Mouse (Mus musculus): Measurements from ENCODE around the gene Nav2. TPM values are rescaled to one million over a fixed set of nuclear protein-coding genes. Genes with fewer than 3 reads are reported as not detected.

Nav2 gene
- polyA plus RNA-seq, 1 experiment: 51.7 TPM

DNA sequence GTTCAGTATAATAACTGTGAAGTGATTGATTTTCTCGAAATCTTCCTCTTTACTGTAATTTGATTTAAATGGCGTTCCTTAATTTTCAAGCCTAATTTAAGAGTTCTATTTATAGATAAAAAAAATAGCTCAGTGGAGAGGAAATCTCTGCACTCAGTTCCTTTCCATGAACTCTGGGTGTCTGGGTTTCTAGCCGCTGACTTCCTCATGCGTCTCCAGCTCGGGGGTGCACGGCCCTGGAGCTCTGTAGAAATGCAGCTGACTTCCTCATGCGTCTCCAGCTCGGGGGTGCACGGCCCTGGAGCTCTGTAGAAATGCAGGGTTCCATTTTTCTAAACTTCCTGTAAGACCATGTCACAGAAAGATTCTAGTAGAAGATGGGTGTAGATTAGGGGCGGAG is 90.1 kb downstream of the Nav2 start:
- H3K27ac ChIP-seq (ENCODE audit: insufficient read depth, low read length): no peak overlapping the region
- H3K4me1 ChIP-seq (ENCODE audit: control insufficient read depth, insufficient read depth, low read length): peaks cover 3% of the 10 kb centered on the region
- H3K4me3 ChIP-seq (ENCODE audit: low read depth, low read length): no peak overlapping the region
- no peak overlapping the region for H3K9ac ChIP-seq (ENCODE audit: low read depth, poor library complexity, severe bottlenecking)
- TF ChIP-seq EP300 (IDR thresholded peaks at IDR 0.05; ENCODE audit: insufficient read depth, low read depth, low read length): no peak
- TF ChIP-seq POLR2A (IDR thresholded peaks at IDR 0.05; ENCODE audit: insufficient read depth, low read length): no peak
- TF ChIP-seq CTCF (IDR thresholded peaks at IDR 0.05; ENCODE audit: low read depth, low read length): no peak
- no peaks in the 10 kb centered on the region for H3K9me3 ChIP-seq (replicated peaks; ENCODE audit: control insufficient read depth, insufficient read depth, low read length, poor library complexity, severe bottlenecking)
- no peaks in the 10 kb centered on the region for H3K27me3 ChIP-seq (ENCODE audit: control insufficient read depth, insufficient read depth, low read length, poor library complexity, severe bottlenecking)
- H3K36me3 ChIP-seq (ENCODE audit: control insufficient read depth, insufficient read depth, low read length, poor library complexity, severe bottlenecking): no peaks in the 10 kb centered on the region

DNA sequence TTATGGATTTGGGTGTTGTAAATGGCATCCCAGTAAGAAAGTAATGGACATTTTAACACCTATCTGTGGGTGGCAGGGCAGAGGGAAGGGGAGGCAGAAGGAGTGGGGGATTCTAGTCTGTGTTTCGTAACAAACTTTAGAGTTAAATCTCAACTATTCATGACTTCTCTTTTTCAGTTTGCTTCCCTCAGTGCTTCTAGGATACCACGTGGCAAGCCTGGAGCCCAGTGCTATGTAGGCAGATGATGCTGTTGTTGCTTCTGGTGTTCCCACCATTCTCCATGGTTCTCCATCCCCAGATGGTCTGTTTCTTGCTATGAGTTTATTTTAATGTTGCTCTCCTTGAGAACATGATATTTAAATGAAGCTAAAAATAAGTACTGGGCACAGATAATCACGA is 92.3 kb downstream of the Nav2 start:
- Histone ChIP-seq H3K4me1 (ENCODE audit: control insufficient read depth, insufficient read depth, low read length) (no peaks in the 10 kb centered on the region), H3K4me3 (ENCODE audit: low read depth, low read length) (no peak overlapping the region), H3K9ac (ENCODE audit: low read depth, poor library complexity, severe bottlenecking) (no peak overlapping the region), H3K27ac (ENCODE audit: insufficient read depth, low read length) (no peak overlapping the region), H3K36me3 (ENCODE audit: control insufficient read depth, insufficient read depth, low read length, poor library complexity, severe bottlenecking) (no peaks in the 10 kb centered on the region), H3K9me3 (replicated peaks; ENCODE audit: control insufficient read depth, insufficient read depth, low read length, poor library complexity, severe bottlenecking) (no peaks in the 10 kb centered on the region), H3K27me3 (ENCODE audit: control insufficient read depth, insufficient read depth, low read length, poor library complexity, severe bottlenecking) (no peaks in the 10 kb centered on the region)
- TF ChIP-seq CTCF (IDR thresholded peaks at IDR 0.05; ENCODE audit: low read depth, low read length): no peak

DNA sequence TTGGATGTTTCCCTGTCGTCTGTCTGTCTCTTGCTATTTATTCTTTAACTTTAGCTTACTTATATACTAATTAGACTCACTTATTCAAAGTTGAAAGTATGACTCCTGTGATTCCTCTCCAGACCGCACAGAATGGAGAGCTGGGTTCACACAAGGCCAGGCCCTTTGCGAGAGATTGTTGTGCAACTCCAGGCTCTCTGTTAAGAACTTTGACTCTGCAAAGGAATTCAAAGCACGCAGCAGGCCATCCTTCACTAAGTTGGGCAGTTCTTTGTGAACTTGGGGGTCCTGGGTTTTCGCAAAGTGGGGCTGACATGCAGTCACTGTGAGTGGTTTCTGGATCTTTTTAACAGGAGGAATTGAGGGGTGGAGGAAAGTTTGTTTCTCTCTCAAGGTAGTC is 95.9 kb downstream of the Nav2 start:
- H3K4me1 ChIP-seq (ENCODE audit: control insufficient read depth, insufficient read depth, low read length): no peaks in the 10 kb centered on the region
- no peak overlapping the region for H3K27ac ChIP-seq (ENCODE audit: insufficient read depth, low read length)
- no peaks in the 10 kb centered on the region for H3K36me3 ChIP-seq (ENCODE audit: control insufficient read depth, insufficient read depth, low read length, poor library complexity, severe bottlenecking)
- no peak overlapping the region for H3K9ac ChIP-seq (ENCODE audit: low read depth, poor library complexity, severe bottlenecking)
- no peaks in the 10 kb centered on the region for H3K27me3 ChIP-seq (ENCODE audit: control insufficient read depth, insufficient read depth, low read length, poor library complexity, severe bottlenecking)
- TF ChIP-seq POLR2A (IDR thresholded peaks at IDR 0.05; ENCODE audit: insufficient read depth, low read length): no peak
- TF ChIP-seq EP300 (IDR thresholded peaks at IDR 0.05; ENCODE audit: insufficient read depth, low read depth, low read length): no peak
- TF ChIP-seq CTCF (IDR thresholded peaks at IDR 0.05; ENCODE audit: low read depth, low read length): no peak
- H3K4me3 ChIP-seq (ENCODE audit: low read depth, low read length): no peak overlapping the region
- H3K9me3 ChIP-seq (replicated peaks; ENCODE audit: control insufficient read depth, insufficient read depth, low read length, poor library complexity, severe bottlenecking): no peaks in the 10 kb centered on the region

DNA sequence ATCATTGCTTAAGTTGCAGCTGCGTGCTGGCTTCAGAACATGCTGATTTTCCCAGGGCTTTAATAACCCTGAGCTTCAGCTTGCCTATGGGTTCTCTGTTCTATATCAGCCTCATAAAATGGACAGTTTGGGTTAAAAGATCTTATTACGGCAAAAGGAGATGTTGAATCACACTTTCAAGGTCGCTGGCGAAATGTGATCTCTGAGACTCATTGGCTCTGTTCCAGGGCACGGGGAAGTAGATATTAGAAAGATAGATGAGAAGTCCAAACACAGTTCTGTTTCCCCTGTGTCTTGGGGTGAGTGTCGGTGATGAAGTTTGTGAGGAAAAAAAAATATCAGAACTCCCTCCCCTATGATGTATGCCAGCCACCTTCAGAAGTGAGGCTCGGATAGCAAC is 98.4 kb downstream of the Nav2 start:
- H3K4me1 ChIP-seq (ENCODE audit: control insufficient read depth, insufficient read depth, low read length): no peaks in the 10 kb centered on the region
- H3K27me3 ChIP-seq (ENCODE audit: control insufficient read depth, insufficient read depth, low read length, poor library complexity, severe bottlenecking): no peaks in the 10 kb centered on the region
- no peak for TF ChIP-seq POLR2A (IDR thresholded peaks at IDR 0.05; ENCODE audit: insufficient read depth, low read length)
- no peak for TF ChIP-seq EP300 (IDR thresholded peaks at IDR 0.05; ENCODE audit: insufficient read depth, low read depth, low read length)
- TF ChIP-seq CTCF (IDR thresholded peaks at IDR 0.05; ENCODE audit: low read depth, low read length): no peak
- no peak overlapping the region for H3K27ac ChIP-seq (ENCODE audit: insufficient read depth, low read length)
- H3K9me3 ChIP-seq (replicated peaks; ENCODE audit: control insufficient read depth, insufficient read depth, low read length, poor library complexity, severe bottlenecking): no peaks in the 10 kb centered on the region
- no peaks in the 10 kb centered on the region for H3K36me3 ChIP-seq (ENCODE audit: control insufficient read depth, insufficient read depth, low read length, poor library complexity, severe bottlenecking)
- H3K4me3 ChIP-seq (ENCODE audit: low read depth, low read length): no peak overlapping the region
- H3K9ac ChIP-seq (ENCODE audit: low read depth, poor library complexity, severe bottlenecking): no peak overlapping the region

DNA sequence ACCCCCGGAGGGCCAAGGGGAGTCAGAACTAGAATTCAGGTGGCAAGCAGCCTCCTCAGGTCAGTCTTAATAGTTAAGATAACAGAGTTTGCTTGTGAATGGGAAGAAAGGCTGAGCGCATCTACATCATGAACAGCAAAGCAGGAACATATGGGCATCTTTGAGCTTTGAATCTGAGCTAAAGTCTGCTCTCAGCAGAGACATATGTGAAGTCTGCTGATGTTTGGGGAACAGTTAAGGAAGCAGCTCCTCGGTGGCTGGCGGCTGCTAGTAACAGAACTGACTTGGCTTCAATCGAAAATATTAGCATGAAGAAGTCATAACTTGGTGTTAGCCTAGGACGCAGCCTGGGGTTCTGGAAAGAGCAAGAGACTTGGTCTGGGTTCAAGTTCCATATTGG is 102.2 kb downstream of the Nav2 start:
- Histone ChIP-seq H3K9me3 (replicated peaks; ENCODE audit: control insufficient read depth, insufficient read depth, low read length, poor library complexity, severe bottlenecking) (no peaks in the 10 kb centered on the region), H3K4me1 (ENCODE audit: control insufficient read depth, insufficient read depth, low read length) (no peaks in the 10 kb centered on the region), H3K36me3 (ENCODE audit: control insufficient read depth, insufficient read depth, low read length, poor library complexity, severe bottlenecking) (no peaks in the 10 kb centered on the region), H3K4me3 (ENCODE audit: low read depth, low read length) (no peak overlapping the region), H3K9ac (ENCODE audit: low read depth, poor library complexity, severe bottlenecking) (no peak overlapping the region), H3K27ac (ENCODE audit: insufficient read depth, low read length) (no peak overlapping the region), H3K27me3 (ENCODE audit: control insufficient read depth, insufficient read depth, low read length, poor library complexity, severe bottlenecking) (no peaks in the 10 kb centered on the region)
- TF ChIP-seq POLR2A (IDR thresholded peaks at IDR 0.05; ENCODE audit: insufficient read depth, low read length) (no peak), CTCF (IDR thresholded peaks at IDR 0.05; ENCODE audit: low read depth, low read length) (no peak), EP300 (IDR thresholded peaks at IDR 0.05; ENCODE audit: insufficient read depth, low read depth, low read length) (no peak)

DNA sequence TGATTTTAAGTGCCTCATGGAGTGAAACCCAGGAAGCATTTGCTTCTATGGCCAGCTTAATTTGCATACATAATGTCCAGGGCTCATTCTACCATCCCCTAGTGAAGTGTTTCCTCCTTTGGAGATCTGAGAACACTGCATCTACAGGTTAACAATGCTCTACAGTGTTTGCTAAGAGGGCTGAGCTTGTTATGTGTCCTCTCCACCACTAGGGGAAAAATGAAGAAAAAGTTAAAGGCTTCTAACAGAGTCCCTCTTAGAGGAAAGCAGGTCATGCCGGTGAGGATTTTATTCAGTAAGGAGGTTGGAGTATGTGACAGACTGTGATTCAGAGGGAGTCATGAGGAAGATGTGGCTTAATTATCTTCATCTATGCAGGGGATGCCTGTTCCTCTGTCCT is 103.5 kb downstream of the Nav2 start:
- Histone ChIP-seq H3K36me3 (ENCODE audit: control insufficient read depth, insufficient read depth, low read length, poor library complexity, severe bottlenecking) (no peaks in the 10 kb centered on the region), H3K9ac (ENCODE audit: low read depth, poor library complexity, severe bottlenecking) (no peak overlapping the region), H3K27ac (ENCODE audit: insufficient read depth, low read length) (no peak overlapping the region), H3K4me1 (ENCODE audit: control insufficient read depth, insufficient read depth, low read length) (no peaks in the 10 kb centered on the region), H3K4me3 (ENCODE audit: low read depth, low read length) (no peak overlapping the region), H3K9me3 (replicated peaks; ENCODE audit: control insufficient read depth, insufficient read depth, low read length, poor library complexity, severe bottlenecking) (no peaks in the 10 kb centered on the region), H3K27me3 (ENCODE audit: control insufficient read depth, insufficient read depth, low read length, poor library complexity, severe bottlenecking) (no peaks in the 10 kb centered on the region)
- TF ChIP-seq CTCF (IDR thresholded peaks at IDR 0.05; ENCODE audit: low read depth, low read length): no peak
- no peak for TF ChIP-seq EP300 (IDR thresholded peaks at IDR 0.05; ENCODE audit: insufficient read depth, low read depth, low read length)
- TF ChIP-seq POLR2A (IDR thresholded peaks at IDR 0.05; ENCODE audit: insufficient read depth, low read length): no peak

Data from ES-Bruce4 (cell line).